Mouse (Mus musculus): ENCODE measurements around the gene Sec14l2.

The Sec14l2 gene

GRCm38 (mm10) chr11:4060866-4061575 lies 62.2 kb downstream of the Sec14l2 start:
- DNase-seq (ENCODE audit: low read depth, low spot score), result no peak

GRCm38 (mm10) chr11:4053586-4053985 lies 69.6 kb downstream of the Sec14l2 start:
- peak; percentile 85 for DNase-seq (ENCODE audit: low read depth, low spot score)

GRCm38 (mm10) chr11:4048438-4048837 lies 74.8 kb downstream of the Sec14l2 start:
- no peak for DNase-seq (ENCODE audit: low read depth, low spot score)

GRCm38 (mm10) chr11:4047766-4048165 lies 75.4 kb downstream of the Sec14l2 start:
- DNase-seq (ENCODE audit: low read depth, low spot score), result no peak

Measured in ES-CJ7 (cell line).